Mouse (Mus musculus): ENCODE data around the gene Vwa2. TPM values are rescaled to one million over a fixed set of nuclear protein-coding genes. Genes with fewer than 3 reads are reported as not detected.
A peak's percentile ranks its signal among the peaks of the same experiment; 100 is the strongest.

The Vwa2 gene
- total RNA-seq, 1 experiment from 2014 or later: not detected

GRCm38 (mm10) chr19:56908472-56909270, 34.6 kb downstream of the Vwa2 start:
- DNase-seq: peak; percentile 65

DNA sequence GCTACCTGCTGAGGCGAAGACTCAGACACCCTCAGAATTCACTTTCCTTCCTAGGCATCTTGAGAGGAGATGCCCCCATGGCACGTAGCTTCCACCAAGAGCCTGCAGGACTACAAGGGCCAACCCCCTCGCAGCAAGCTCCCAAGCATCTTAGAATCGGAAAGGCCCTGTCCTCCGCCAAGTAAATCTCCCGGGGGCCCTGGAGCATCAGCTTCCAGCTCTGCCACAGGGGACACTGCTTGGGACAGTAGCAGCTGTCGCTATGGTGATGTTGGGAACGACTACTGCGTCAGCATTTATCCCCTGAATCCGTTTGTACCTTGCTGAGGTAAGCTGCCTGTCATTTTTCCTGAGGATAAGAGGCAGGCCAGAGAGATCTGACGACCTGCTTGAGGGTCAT, 36.5 kb downstream of the Vwa2 start:
- DNase-seq: no peak

GRCm38 (mm10) chr19:56913761-56914160, 39.7 kb downstream of the Vwa2 start:
- no peak for DNase-seq

GRCm38 (mm10) chr19:56914658-56915057, 40.6 kb downstream of the Vwa2 start:
- no peak for DNase-seq

- DNase-seq: no peak
Observed at GRCm38 (mm10) chr19:56915084-56915483, 41.0 kb downstream of the Vwa2 start.

DNA sequence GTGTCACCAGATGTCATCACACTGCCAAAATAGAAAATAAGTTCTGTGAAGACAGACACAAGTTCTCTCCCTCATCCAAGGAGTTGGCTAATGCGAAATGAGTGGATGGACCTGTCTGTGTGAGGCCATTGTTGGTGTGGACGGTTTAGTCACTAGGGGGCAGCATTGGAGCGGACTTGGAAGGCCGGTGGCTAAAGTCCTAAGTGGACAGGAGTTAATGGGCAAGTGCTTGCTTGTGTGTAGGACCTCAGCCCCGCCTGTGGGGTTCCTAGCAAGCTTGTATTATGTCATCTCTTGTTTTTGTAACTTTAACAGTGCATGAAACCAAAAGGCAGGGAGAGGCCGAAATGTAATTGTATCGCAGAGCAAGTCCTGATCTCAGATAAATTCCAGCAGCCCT, 45.6 kb downstream of the Vwa2 start:
- DNase-seq: peak; percentile 92

DNA sequence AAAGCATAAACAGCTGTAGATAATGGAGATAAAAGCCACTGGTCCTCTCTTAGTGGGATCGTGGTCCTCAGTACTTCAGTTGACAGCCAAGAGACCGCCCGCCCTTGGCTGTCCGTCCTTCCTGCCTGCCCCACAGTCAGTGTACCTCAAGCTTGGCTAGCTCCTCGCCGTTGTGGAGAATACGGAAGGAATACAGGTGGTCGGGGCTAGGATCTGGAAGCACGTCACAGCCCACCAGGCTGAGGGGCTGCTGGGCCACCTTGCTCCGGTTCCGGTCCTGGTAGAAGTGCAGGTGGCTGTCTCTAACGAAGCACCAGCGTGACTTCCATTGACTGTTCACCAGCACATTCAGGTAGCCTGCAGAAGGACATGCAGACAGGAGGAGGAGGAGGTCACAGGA, 46.2 kb downstream of the Vwa2 start:
- DNase-seq: no peak

GRCm38 (mm10) chr19:56921744-56922143, 47.7 kb downstream of the Vwa2 start:
- DNase-seq: no peak

- peak; percentile 14 for DNase-seq
Observed at GRCm38 (mm10) chr19:56929392-56929791, 55.3 kb downstream of the Vwa2 start.

- no peak for DNase-seq
Observed at GRCm38 (mm10) chr19:56930029-56930428, 56.0 kb downstream of the Vwa2 start.

DNA sequence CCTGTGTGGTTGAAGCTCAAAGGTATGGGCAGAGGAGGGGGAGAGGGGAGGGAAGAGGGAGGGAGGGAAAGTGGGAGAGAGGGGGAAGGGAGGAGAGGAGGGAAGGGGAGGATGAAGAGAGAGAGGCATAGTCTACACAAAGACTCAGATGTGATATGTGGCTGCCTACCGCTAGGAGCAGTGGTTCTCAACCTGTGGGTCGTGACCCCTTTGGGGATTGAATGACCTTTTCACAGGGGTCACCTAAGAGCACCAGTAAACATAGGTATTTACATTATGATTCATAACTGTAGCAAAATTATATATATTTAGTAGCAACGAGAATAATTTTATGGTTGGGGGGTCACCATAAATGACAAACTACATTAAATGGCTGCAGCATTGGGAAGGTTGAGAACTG, 59.8 kb downstream of the Vwa2 start:
- no peak for DNase-seq

GRCm38 (mm10) chr19:56935111-56935510, 61.1 kb downstream of the Vwa2 start:
- no peak for DNase-seq

GRCm38 (mm10) chr19:56935777-56936176, 61.7 kb downstream of the Vwa2 start:
- no peak for DNase-seq

DNA sequence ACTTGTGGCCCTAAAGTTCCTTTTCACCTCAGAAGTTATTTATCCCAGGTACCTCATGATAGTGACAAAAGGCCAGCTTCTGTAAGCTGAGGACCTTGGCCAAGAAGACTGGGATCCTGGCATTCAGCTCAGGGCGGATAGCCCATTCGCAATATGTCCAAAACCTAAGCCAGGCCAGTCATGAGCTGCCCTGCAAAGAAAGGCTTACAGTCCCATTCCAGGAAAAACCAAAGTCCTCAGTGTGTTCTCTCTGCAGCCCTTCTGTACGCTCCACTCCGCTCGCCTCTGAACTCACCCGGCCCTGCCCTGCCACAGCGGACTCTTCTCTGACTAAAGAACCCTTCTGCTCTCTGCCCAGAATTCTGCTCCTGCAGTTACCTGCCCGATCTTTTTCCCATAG, 62.2 kb downstream of the Vwa2 start:
- DNase-seq: no peak

DNA sequence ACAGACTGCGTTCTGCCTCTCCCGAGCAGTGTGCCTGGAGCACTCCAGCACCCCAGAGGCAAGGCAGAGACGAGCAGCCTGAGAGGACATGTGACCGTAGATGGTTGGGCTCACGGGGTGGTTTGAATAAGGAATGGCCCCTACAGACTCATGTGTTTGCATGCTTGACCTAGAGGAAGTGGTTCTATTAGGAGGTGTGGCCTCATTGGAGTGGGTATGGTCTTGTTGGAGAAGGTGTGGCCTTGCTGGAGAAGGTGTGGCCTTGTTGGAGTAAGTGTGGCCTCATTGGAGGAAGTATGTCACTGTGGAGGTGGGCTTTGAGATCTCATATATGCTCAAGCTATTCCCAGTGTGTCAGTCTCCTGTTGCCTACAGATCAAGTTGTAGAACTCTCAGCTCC, 63.9 kb downstream of the Vwa2 start:
- no peak for DNase-seq

DNA sequence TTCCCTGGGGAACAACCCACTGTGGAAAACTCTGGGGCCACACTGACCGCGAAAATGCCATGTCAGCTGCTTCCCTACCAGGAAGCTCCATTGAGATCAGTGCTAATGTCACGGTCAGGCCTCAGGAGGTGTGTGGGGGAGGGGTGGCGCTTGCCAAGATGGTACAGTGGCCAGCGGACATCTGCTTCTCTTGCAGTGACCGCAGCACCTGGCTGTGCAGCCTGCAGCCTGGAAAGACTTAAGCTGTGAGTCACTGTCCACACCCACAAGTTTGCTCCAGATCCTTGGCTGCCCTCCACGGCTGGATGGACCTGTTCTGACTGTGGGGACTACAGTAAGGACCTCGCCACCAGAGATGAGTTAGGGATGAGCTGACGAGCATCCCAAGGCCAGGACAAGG, 65.8 kb downstream of the Vwa2 start:
- DNase-seq: peak; percentile 64

DNA sequence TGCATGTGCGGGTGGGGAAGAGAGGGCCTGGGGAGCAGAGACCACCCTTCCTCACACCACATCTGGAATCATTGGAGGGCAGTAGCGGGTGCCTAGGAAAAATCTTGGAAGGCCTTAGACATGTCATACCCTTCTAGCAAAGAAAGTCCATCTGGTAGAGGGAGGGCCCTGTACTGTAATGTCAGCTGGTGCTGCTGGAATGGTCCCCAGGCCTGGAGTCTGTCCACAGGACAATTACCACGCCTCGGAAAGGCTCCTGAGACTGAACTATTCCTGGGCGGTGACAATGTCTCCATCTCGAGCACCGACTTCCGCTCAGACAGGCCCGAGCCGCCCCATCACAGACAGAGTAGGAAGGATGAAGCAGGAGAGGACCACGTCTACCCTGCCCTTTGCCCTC, 66.5 kb downstream of the Vwa2 start:
- peak; percentile 24 for DNase-seq

DNA sequence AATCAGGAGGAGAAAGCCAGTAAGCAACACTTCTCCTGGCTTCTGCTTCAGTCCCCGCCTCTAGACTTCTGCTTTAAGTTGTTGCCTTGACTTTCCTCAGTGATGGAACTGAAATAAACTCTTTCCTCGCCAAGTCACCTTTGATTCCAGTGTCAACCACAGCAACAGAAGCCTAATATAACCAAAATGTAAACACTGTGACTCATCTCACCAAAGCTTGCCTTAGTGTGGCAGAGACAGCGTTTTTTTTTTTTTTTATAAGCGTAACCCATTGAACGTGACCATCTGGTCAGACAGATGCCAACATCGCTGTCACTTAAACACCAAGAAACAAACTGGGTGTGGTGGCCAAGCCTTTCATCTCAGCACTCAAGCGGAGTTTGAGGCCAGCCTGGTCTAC, 68.2 kb downstream of the Vwa2 start:
- no peak for DNase-seq

GRCm38 (mm10) chr19:56944211-56944610, 70.2 kb downstream of the Vwa2 start:
- DNase-seq: peak; percentile 26

- DNase-seq: no peak
Observed at GRCm38 (mm10) chr19:56944826-56945225, 70.8 kb downstream of the Vwa2 start.

- DNase-seq: no peak
Observed at GRCm38 (mm10) chr19:56945621-56946020, 71.6 kb downstream of the Vwa2 start.

DNA sequence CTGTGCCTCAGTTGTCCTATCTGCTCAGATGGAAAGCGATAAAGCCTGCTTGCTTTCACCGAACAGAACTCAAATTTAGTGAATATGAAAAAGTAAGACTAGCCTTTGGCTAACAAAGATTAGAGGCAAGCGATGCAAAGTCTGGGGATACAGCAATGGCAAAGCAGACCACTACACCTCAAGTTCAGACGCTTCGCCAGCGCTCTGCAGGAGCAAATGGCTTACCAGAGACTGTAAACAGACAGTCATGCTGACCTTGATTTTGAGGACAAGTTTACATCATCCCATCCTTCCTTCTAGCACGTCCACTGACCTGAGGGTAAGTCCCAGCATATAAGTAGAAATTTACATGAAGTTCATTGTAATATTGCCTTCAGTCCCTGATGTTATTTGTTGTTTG, 72.2 kb downstream of the Vwa2 start:
- no peak for DNase-seq

DNA sequence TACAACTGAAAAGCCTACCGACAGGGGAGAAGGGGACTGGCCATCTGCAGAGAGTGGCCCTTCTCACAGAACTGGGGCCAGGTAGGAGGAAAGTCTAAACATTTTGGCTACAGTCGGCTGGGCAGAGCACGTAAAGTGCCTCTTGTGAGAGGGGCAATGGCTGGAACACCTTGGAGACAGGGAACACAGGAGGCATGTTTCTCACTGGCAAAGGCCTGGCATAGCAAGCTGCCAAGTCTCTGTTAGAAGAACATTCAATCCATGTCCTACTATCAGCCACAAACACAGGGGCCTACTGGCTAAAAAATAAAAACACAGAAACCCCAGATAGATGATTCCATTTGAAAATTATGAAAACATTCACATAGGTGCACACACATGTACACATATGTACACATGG, 72.7 kb downstream of the Vwa2 start:
- DNase-seq: no peak

GRCm38 (mm10) chr19:56947971-56948610, 74.0 kb downstream of the Vwa2 start:
- no peak for DNase-seq

Data from adrenal gland, postnatal 14 days (tissue).